Mouse (Mus musculus): ENCODE measurements around the gene Smad6. TPM values are rescaled to one million over a fixed set of nuclear protein-coding genes. Genes with fewer than 3 reads are reported as not detected.

Smad6 gene
- polyA plus RNA-seq, 1 experiment from 2014 or later = 1.8 TPM

DNA sequence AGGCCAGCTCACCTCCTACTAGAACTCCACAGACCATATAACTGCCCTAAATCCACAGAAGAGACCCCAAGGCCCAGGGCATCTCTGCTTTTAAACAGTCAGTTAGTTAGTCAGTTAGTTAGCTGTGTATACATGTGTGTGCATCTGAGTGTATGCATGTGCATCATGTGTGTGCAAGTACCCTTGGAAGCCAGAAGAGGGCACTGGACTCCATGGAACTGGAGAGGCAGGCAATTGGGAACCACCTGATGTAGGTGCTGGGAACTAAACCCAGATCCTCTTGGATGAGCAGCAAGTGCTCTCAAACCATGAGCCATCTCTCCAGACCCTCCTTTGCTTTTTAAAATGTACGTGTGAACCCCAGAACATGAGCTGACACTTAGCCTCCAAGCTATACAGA, 10.5 kb downstream of the Smad6 start:
- ATAC-seq (no peak), DNase-seq (no peak)
- Histone ChIP-seq H3K27ac (ENCODE audit: low read depth) (no peak overlapping the region), H3K4me1 (ENCODE audit: insufficient read depth) (0 out of 2 replicates have a peak, but pooled peaks cover 3% of the 10 kb centered on the region), H3K4me2 (ENCODE audit: low read depth, low read length) (no peak overlapping the region), H3K4me3 (ENCODE audit: low read depth, low read length) (no peak overlapping the region), H3K9ac (replicated peaks) (no peak overlapping the region), H3K36me3 (replicated peaks; ENCODE audit: insufficient read depth, low read length) (peaks cover 8% of the 10 kb centered on the region; the same call in 1 of the 2 replicates), H3K9me3 (ENCODE audit: low read length) (peaks cover 5% of the 10 kb centered on the region), H3K27me3 (ENCODE audit: insufficient read depth, low read length) (no peaks in the 10 kb centered on the region)
- TF ChIP-seq CTCF (IDR thresholded peaks at IDR 0.05; ENCODE audit: low read depth) (peak; percentile 57), EP300 (IDR thresholded peaks at IDR 0.05; ENCODE audit: low read depth) (no peak)
- 84% methylated on average over 1 of the region's 1 CpGs for WGBS (ENCODE audit: insufficient replicate concordance)

DNA sequence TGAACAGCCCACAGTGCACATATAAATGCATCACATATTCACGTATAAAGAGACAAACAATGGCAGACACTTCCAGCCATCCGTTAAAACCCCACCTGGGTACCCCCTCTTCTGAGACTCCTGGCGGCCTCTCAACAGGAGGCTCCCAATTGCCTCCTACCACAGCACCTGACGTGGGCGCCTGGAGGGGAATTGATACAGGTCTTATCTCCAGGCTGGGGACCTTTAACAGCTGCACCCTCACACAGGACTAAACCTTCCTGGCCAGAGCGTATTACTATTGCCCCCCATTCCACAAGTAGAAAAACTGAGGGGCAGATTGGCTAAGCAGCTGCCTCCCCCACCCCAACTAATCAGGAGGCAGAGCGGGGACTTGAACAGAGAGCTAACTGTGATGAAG, 18.9 kb downstream of the Smad6 start:
- no peak for TF ChIP-seq EP300 (IDR thresholded peaks at IDR 0.05; ENCODE audit: low read depth)
- no peak for TF ChIP-seq CTCF (IDR thresholded peaks at IDR 0.05; ENCODE audit: low read depth)
- H3K4me3 ChIP-seq (ENCODE audit: low read depth, low read length) = no peak overlapping the region
- ATAC-seq (no peak), DNase-seq (no peak)
- no peaks in the 10 kb centered on the region for H3K4me1 ChIP-seq (ENCODE audit: insufficient read depth)
- no peaks in the 10 kb centered on the region for H3K27me3 ChIP-seq (ENCODE audit: insufficient read depth, low read length)
- H3K9ac ChIP-seq (replicated peaks) = no peak overlapping the region
- H3K27ac ChIP-seq (ENCODE audit: low read depth) = no peak overlapping the region
- no peak overlapping the region for H3K4me2 ChIP-seq (ENCODE audit: low read depth, low read length)
- 57% methylated on average over 7 of the region's 7 CpGs for WGBS (ENCODE audit: insufficient replicate concordance)
- H3K9me3 ChIP-seq (ENCODE audit: low read length) = no peaks in the 10 kb centered on the region
- no peaks in the 10 kb centered on the region for H3K36me3 ChIP-seq (replicated peaks; ENCODE audit: insufficient read depth, low read length)

DNA sequence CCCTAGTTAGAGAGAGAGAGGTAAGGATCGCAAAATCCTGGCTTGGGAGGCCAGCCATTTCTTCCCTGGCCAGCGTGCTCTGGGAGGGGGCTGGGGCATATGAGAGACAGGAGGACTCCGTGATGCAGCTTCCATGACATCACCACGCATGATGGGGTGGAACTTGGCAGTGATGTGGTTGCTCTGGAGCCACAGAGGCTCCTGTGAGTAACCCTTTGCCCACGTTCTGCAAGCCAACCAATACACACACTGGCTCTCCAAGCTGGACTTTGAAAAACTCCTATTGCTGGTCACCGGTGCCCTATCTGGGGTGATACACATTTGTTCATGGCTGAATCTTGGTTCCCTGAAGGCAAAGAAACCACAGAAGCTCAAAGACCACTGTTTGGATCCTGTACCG, 20.8 kb downstream of the Smad6 start:
- Histone ChIP-seq H3K4me1 (ENCODE audit: insufficient read depth) (no peaks in the 10 kb centered on the region), H3K4me3 (ENCODE audit: low read depth, low read length) (no peak overlapping the region), H3K4me2 (ENCODE audit: low read depth, low read length) (no peak overlapping the region), H3K9ac (replicated peaks) (no peak overlapping the region), H3K27ac (ENCODE audit: low read depth) (no peak overlapping the region), H3K27me3 (ENCODE audit: insufficient read depth, low read length) (no peaks in the 10 kb centered on the region), H3K36me3 (replicated peaks; ENCODE audit: insufficient read depth, low read length) (no peaks in the 10 kb centered on the region; the same call in 1 of the 2 replicates), H3K9me3 (ENCODE audit: low read length) (no peaks in the 10 kb centered on the region)
- 77% methylated on average over 7 of the region's 7 CpGs for WGBS (ENCODE audit: insufficient replicate concordance)
- no peak for ATAC-seq
- DNase-seq = no peak
- TF ChIP-seq CTCF (IDR thresholded peaks at IDR 0.05; ENCODE audit: low read depth) (no peak), EP300 (IDR thresholded peaks at IDR 0.05; ENCODE audit: low read depth) (no peak)

DNA sequence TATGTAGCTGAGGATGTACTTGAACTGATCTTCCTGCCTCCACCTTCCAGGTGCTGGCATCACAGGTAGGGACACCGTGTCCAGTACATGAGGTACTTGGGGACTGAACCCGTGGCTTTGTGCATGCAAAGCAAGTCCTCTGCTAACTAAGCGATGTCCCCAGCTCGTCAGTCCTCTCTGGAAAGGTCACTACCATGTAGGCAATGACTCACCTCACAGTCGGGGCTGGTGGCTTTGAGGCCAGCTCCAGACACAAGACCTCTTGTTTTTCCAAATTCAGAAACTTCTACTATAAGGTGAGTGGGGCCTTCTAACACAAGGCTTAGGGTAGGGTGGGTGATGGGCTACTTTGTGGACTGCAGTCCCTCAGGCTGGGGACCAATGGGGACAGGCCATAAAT, 21.8 kb downstream of the Smad6 start:
- no peak for DNase-seq

DNA sequence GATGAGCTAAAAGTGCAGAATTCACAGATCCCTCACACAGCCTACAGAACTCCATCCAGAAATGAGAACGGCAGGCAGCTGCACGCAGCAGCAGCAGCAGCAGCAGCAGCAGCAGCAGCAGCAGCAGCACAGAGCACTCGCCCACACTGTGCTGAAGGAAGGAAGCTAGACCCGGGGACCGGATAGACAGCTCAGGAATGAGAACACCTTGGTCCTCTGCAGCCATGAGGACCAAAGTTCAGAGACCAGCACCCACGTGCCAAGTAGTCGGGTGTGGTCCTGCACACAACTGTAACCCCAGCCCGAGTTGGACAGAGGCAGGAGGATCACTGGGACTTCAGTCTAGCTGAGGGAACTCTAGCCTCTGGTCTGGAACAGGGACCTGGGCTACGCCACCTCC, 22.7 kb downstream of the Smad6 start:
- Histone ChIP-seq H3K4me2 (ENCODE audit: low read depth, low read length) (no peak overlapping the region), H3K4me1 (ENCODE audit: insufficient read depth) (no peaks in the 10 kb centered on the region), H3K27ac (ENCODE audit: low read depth) (no peak overlapping the region), H3K9ac (replicated peaks) (no peak overlapping the region), H3K36me3 (replicated peaks; ENCODE audit: insufficient read depth, low read length) (no peaks in the 10 kb centered on the region; the same call in 1 of the 2 replicates), H3K9me3 (ENCODE audit: low read length) (no peaks in the 10 kb centered on the region), H3K27me3 (ENCODE audit: insufficient read depth, low read length) (no peaks in the 10 kb centered on the region), H3K4me3 (ENCODE audit: low read depth, low read length) (no peak overlapping the region)
- ATAC-seq (no peak), DNase-seq (no peak)
- no peak for TF ChIP-seq CTCF (IDR thresholded peaks at IDR 0.05; ENCODE audit: low read depth)
- no peak for TF ChIP-seq EP300 (IDR thresholded peaks at IDR 0.05; ENCODE audit: low read depth)
- WGBS (ENCODE audit: insufficient replicate concordance) = 69% methylated on average over 9 of the region's 9 CpGs

More for the DNA sequence above, 21.8 kb downstream of the Smad6 start:
- Histone ChIP-seq H3K36me3 (replicated peaks; ENCODE audit: insufficient read depth, low read length) (no peaks in the 10 kb centered on the region; the same call in 1 of the 2 replicates), H3K4me3 (ENCODE audit: low read depth, low read length) (no peak overlapping the region), H3K9me3 (ENCODE audit: low read length) (no peaks in the 10 kb centered on the region), H3K27me3 (ENCODE audit: insufficient read depth, low read length) (no peaks in the 10 kb centered on the region), H3K9ac (replicated peaks) (no peak overlapping the region), H3K27ac (ENCODE audit: low read depth) (no peak overlapping the region), H3K4me1 (ENCODE audit: insufficient read depth) (no peaks in the 10 kb centered on the region), H3K4me2 (ENCODE audit: low read depth, low read length) (no peak overlapping the region)
- no peak for TF ChIP-seq EP300 (IDR thresholded peaks at IDR 0.05; ENCODE audit: low read depth)
- no peak for TF ChIP-seq CTCF (IDR thresholded peaks at IDR 0.05; ENCODE audit: low read depth)
- 83% methylated on average over 5 of the region's 5 CpGs for WGBS (ENCODE audit: insufficient replicate concordance)
- ATAC-seq = no peak

DNA sequence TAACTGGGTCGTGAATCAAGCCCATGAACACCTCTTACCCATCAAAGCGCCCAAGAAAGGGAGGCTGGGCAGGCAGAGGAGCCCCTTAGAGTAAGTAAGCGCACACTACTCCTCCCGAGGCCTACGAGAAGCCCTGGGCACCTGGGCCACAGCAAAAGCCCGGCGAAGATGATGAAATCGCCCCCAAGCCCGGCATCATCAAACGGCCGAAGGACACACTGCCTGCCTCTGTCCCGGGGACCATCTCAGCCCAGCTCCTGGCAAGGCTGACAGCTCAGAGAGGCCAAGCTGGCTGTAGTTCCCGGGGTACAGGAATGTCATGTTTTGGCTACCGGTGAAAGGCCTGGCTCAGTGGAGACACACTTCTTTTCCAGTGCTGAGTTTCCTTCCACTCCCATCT, 23.8 kb downstream of the Smad6 start:
- H3K4me3 ChIP-seq (ENCODE audit: low read depth, low read length) = no peak overlapping the region
- H3K27me3 ChIP-seq (ENCODE audit: insufficient read depth, low read length) = no peaks in the 10 kb centered on the region
- H3K4me2 ChIP-seq (ENCODE audit: low read depth, low read length) = no peak overlapping the region
- no peaks in the 10 kb centered on the region for H3K9me3 ChIP-seq (ENCODE audit: low read length)
- no peaks in the 10 kb centered on the region; the same call in 1 of the 2 replicates for H3K36me3 ChIP-seq (replicated peaks; ENCODE audit: insufficient read depth, low read length)
- TF ChIP-seq CTCF (IDR thresholded peaks at IDR 0.05; ENCODE audit: low read depth) (no peak), EP300 (IDR thresholded peaks at IDR 0.05; ENCODE audit: low read depth) (no peak)
- no peak for ATAC-seq
- no peak overlapping the region for H3K9ac ChIP-seq (replicated peaks)
- peaks cover under 1% of the 10 kb centered on the region; the same call in 1 of the 2 replicates for H3K4me1 ChIP-seq (ENCODE audit: insufficient read depth)
- no peak for DNase-seq
- 74% methylated on average over 14 of the region's 14 CpGs for WGBS (ENCODE audit: insufficient replicate concordance)
- no peak overlapping the region for H3K27ac ChIP-seq (ENCODE audit: low read depth)

DNA sequence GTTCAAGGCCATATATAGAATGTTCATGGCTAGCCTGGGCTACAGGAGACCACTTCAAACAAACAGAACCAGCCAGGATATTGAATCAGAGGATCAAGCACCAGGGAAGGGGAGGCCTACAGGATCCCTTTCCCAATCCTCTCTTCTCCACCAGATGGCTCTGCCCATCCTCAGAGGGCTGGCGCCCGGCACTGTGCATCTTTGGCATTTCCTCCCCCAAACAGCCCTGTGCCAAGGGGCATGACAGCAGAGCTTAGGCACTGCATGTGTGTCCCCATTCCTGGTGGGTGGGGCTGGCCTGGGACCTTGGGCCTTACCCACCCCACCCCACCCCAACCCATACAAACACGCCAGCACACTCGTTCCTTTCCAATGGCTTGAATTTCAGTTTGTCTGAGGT, 24.4 kb downstream of the Smad6 start:
- TF ChIP-seq CTCF (IDR thresholded peaks at IDR 0.05; ENCODE audit: low read depth) (peak; percentile 46), EP300 (IDR thresholded peaks at IDR 0.05; ENCODE audit: low read depth) (no peak)
- Histone ChIP-seq H3K36me3 (replicated peaks; ENCODE audit: insufficient read depth, low read length) (no peaks in the 10 kb centered on the region; the same call in 1 of the 2 replicates), H3K9ac (replicated peaks) (no peak overlapping the region), H3K4me1 (ENCODE audit: insufficient read depth) (peaks cover 6% of the 10 kb centered on the region; the same call in 1 of the 2 replicates), H3K4me3 (ENCODE audit: low read depth, low read length) (no peak overlapping the region), H3K27ac (ENCODE audit: low read depth) (no peak overlapping the region), H3K4me2 (ENCODE audit: low read depth, low read length) (no peak overlapping the region), H3K9me3 (ENCODE audit: low read length) (no peaks in the 10 kb centered on the region), H3K27me3 (ENCODE audit: insufficient read depth, low read length) (no peaks in the 10 kb centered on the region)
- WGBS (ENCODE audit: insufficient replicate concordance) = 81% methylated on average over 4 of the region's 4 CpGs
- DNase-seq = no peak
- ATAC-seq = no peak
